Mouse (Mus musculus): ENCODE measurements around the gene Btbd3.

DNA sequence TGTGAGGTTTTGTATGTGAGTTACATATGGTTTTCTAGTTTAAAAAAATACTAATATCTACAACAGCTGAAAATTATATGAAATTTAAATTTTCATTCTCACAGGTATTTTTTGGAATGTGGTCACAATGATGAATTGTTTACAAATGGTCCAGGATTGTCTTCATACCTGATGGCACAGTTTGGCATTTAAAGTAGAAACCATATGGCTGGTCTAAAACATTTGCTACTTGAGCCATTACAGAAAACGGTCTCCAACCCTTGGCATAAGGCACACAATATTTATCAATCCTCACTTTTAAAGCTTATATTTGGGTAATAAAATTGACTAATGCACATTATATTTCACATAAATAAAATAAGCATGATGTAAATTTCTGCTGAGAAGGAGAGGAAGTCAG is 272.1 kb downstream of the Btbd3 start:
- TF ChIP-seq CTCF (IDR thresholded peaks at IDR 0.05; ENCODE audit: low read depth) (no peak), EP300 (IDR thresholded peaks at IDR 0.05; ENCODE audit: low read depth) (no peak)

Data from liver, postnatal 0 days (tissue).